Mouse (Mus musculus): ENCODE measurements around the gene Sirt6.

Sirt6 gene

GRCm38 (mm10) chr10:81595599-81595998 lies 32.0 kb downstream of the Sirt6 start:
- DNase-seq (ENCODE audit: low spot score) = no peak

GRCm38 (mm10) chr10:81593935-81594334 lies 33.7 kb downstream of the Sirt6 start:
- DNase-seq (ENCODE audit: low spot score) = no peak

GRCm38 (mm10) chr10:81593223-81593622 lies 34.4 kb downstream of the Sirt6 start:
- no peak for DNase-seq (ENCODE audit: low spot score)

GRCm38 (mm10) chr10:81592631-81593030 lies 35.0 kb downstream of the Sirt6 start:
- no peak for DNase-seq (ENCODE audit: low spot score)

GRCm38 (mm10) chr10:81591846-81592245 lies 35.8 kb downstream of the Sirt6 start:
- no peak for DNase-seq (ENCODE audit: low spot score)

- DNase-seq (ENCODE audit: low spot score) = no peak
Observed at GRCm38 (mm10) chr10:81588739-81589138, 38.9 kb downstream of the Sirt6 start.

- peak; percentile 86 for DNase-seq (ENCODE audit: low spot score)
Observed at GRCm38 (mm10) chr10:81583347-81583746, 44.2 kb downstream of the Sirt6 start.

- DNase-seq (ENCODE audit: low spot score) = no peak
Observed at GRCm38 (mm10) chr10:81580441-81581070, 47.0 kb downstream of the Sirt6 start.

GRCm38 (mm10) chr10:81579967-81580366 lies 47.6 kb downstream of the Sirt6 start:
- DNase-seq (ENCODE audit: low spot score) = no peak

GRCm38 (mm10) chr10:81575695-81576094 lies 51.9 kb downstream of the Sirt6 start:
- no peak for DNase-seq (ENCODE audit: low spot score)

GRCm38 (mm10) chr10:81575208-81575631 lies 52.4 kb downstream of the Sirt6 start:
- no peak for DNase-seq (ENCODE audit: low spot score)

- DNase-seq (ENCODE audit: low spot score) = no peak
Observed at GRCm38 (mm10) chr10:81574081-81575056, 53.2 kb downstream of the Sirt6 start, which contains the start of gene Tle2. Gene Tle2, plus strand, starts transcription at chr10:81574561.

- peak; percentile 82 for DNase-seq (ENCODE audit: low spot score)
Observed at GRCm38 (mm10) chr10:81572975-81573374, 54.6 kb downstream of the Sirt6 start.

GRCm38 (mm10) chr10:81572133-81572671 lies 55.4 kb downstream of the Sirt6 start:
- DNase-seq (ENCODE audit: low spot score) = peak; percentile 84
